Mouse (Mus musculus) testis, adult 2 months (tissue): ENCODE results near the gene Mtln. TPM values are rescaled to one million over a fixed set of nuclear protein-coding genes. Genes with fewer than 3 reads are reported as not detected.

Experiments
- H3K27ac ChIP-seq: fragments of 200-500 bp; 2 replicates; pipeline ENCODE4 v1.5.1; 2012; ENCODE audit warnings: low read depth, low read length; ENCODE audit not compliant: control insufficient read depth, insufficient read depth
- H3K27me3 ChIP-seq: fragments of 200-500 bp; 2 replicates; pipeline ENCODE4 v1.6.1; 2012; ENCODE audit warnings: mild to moderate bottlenecking, low read length, moderate library complexity; ENCODE audit not compliant: control insufficient read depth, insufficient read depth
- H3K36me3 ChIP-seq: fragments of 200-500 bp; 2 replicates; pipeline ENCODE4 v1.6.1; 2012; ENCODE audit warnings: mild to moderate bottlenecking, low read length; ENCODE audit not compliant: control insufficient read depth, insufficient read depth
- H3K4me1 ChIP-seq: fragments of 200-500 bp; 2 replicates; pipeline ENCODE4 v1.6.1; 2012; ENCODE audit warnings: low read length; ENCODE audit not compliant: control insufficient read depth, insufficient read depth
- H3K4me3 ChIP-seq: fragments of 200-500 bp; 2 replicates; pipeline ENCODE4 v1.5.1; 2012; ENCODE audit warnings: low read depth, mild to moderate bottlenecking, low read length, moderate library complexity, mixed read lengths; ENCODE audit not compliant: control insufficient read depth
- CTCF ChIP-seq: fragments of 200-500 bp; IDR thresholded peaks from 2 replicates; pipeline ENCODE4 v1.5.1; 2012; ENCODE audit warnings: low read depth, mild to moderate bottlenecking, inconsistent platforms, low read length, moderate library complexity; ENCODE audit not compliant: control insufficient read depth, insufficient read depth, insufficient replicate concordance
- POLR2A ChIP-seq: fragments of 200-500 bp; IDR thresholded peaks from 2 replicates; pipeline ENCODE4 v1.6.1; 2012; ENCODE audit warnings: low read depth, mild to moderate bottlenecking, inconsistent platforms, low read length, moderate library complexity; ENCODE audit not compliant: control insufficient read depth
- polyA plus RNA-seq: library from polyadenylated mRNA; depleted of rRNA; stranded (reverse); fragments of >200 nt; gene quantifications from 2 replicates; pipeline ENCODE4 v1.2.3, GENCODE M21; 2012

The Mtln gene
- polyA plus RNA-seq, 1 experiment, result 7.7 TPM

GRCm38 (mm10) chr2:127773938-127774577, 18.2 kb downstream of the Mtln start:
- Histone ChIP-seq H3K27me3 (no peaks in the 10 kb centered on the region), H3K4me1 (no peaks in the 10 kb centered on the region), H3K4me3 (no peak overlapping the region), H3K27ac (no peak overlapping the region), H3K36me3 (peaks cover 7% of the 10 kb centered on the region)
- no peak for TF ChIP-seq POLR2A
- no peak for TF ChIP-seq CTCF

- H3K4me3 ChIP-seq, result no peak overlapping the region
Observed at GRCm38 (mm10) chr2:127761587-127761986, 30.7 kb downstream of the Mtln start.

GRCm38 (mm10) chr2:127760429-127761000, 31.8 kb downstream of the Mtln start:
- Histone ChIP-seq H3K4me3 (no peak overlapping the region), H3K27ac (no peak overlapping the region), H3K36me3 (no peaks in the 10 kb centered on the region; the same call in 1 of the 2 replicates), H3K4me1 (no peaks in the 10 kb centered on the region), H3K27me3 (no peaks in the 10 kb centered on the region)
- TF ChIP-seq POLR2A (no peak), CTCF (no peak)

More at GRCm38 (mm10) chr2:127761587-127761986, 30.7 kb downstream of the Mtln start:
- no peaks in the 10 kb centered on the region for H3K27me3 ChIP-seq
- TF ChIP-seq CTCF, result no peak
- no peak for TF ChIP-seq POLR2A
- H3K27ac ChIP-seq, result no peak overlapping the region
- H3K4me1 ChIP-seq, result no peaks in the 10 kb centered on the region
- H3K36me3 ChIP-seq, result no peaks in the 10 kb centered on the region

- no peak for TF ChIP-seq CTCF
- TF ChIP-seq POLR2A, result no peak
- no peaks in the 10 kb centered on the region; the same call in 1 of the 2 replicates for H3K36me3 ChIP-seq
- H3K4me1 ChIP-seq, result no peaks in the 10 kb centered on the region
- H3K27me3 ChIP-seq, result no peaks in the 10 kb centered on the region
- H3K4me3 ChIP-seq, result no peak overlapping the region
- no peak overlapping the region for H3K27ac ChIP-seq
Observed at GRCm38 (mm10) chr2:127760014-127760413, 32.3 kb downstream of the Mtln start.

- Histone ChIP-seq H3K27me3 (no peaks in the 10 kb centered on the region), H3K36me3 (no peaks in the 10 kb centered on the region; the same call in 1 of the 2 replicates), H3K4me3 (no peak overlapping the region), H3K4me1 (no peaks in the 10 kb centered on the region), H3K27ac (no peak overlapping the region; the same call in 1 of the 2 replicates)
- TF ChIP-seq CTCF, result 0 out of 2 replicates have a peak, but pooled peaks have one; percentile 18
- no peak for TF ChIP-seq POLR2A
Observed at GRCm38 (mm10) chr2:127759157-127759880, 33.0 kb downstream of the Mtln start.

- Histone ChIP-seq H3K27ac (no peak overlapping the region), H3K36me3 (no peaks in the 10 kb centered on the region; the same call in 1 of the 2 replicates)
- TF ChIP-seq POLR2A (no peak), CTCF (no peak)
Observed at GRCm38 (mm10) chr2:127757171-127757570, 35.1 kb downstream of the Mtln start.

GRCm38 (mm10) chr2:127754113-127754512, 38.2 kb downstream of the Mtln start:
- Histone ChIP-seq H3K4me1 (no peaks in the 10 kb centered on the region), H3K4me3 (no peak overlapping the region), H3K27me3 (no peaks in the 10 kb centered on the region), H3K27ac (no peak overlapping the region), H3K36me3 (no peaks in the 10 kb centered on the region; the same call in 1 of the 2 replicates)
- no peak for TF ChIP-seq CTCF
- TF ChIP-seq POLR2A, result no peak

More at GRCm38 (mm10) chr2:127757171-127757570, 35.1 kb downstream of the Mtln start:
- H3K27me3 ChIP-seq, result no peaks in the 10 kb centered on the region
- H3K4me3 ChIP-seq, result no peak overlapping the region
- no peaks in the 10 kb centered on the region for H3K4me1 ChIP-seq
